Mouse (Mus musculus): ENCODE data around the gene RPS10-NUDT3.
"Not testable (repeated sequence)": the region's sequence is repeated elsewhere in the genome, so short reads cannot be mapped to it uniquely, and the experiment has no call there.

The RPS10-NUDT3 gene

GRCm38 (mm10) chr17:27642491-27643062 lies 7.6 kb upstream of the RPS10-NUDT3 start:
- DNase-seq (ENCODE audit: low read depth, low spot score) = peak; percentile 88

- not testable (repeated sequence) for DNase-seq (ENCODE audit: low read depth, low spot score)
These were observed 4.8 kb upstream of the RPS10-NUDT3 start for GRCm38 (mm10) chr17:27639851-27640250.

GRCm38 (mm10) chr17:27638921-27639332 lies 3.9 kb upstream of the RPS10-NUDT3 start:
- DNase-seq (ENCODE audit: low read depth, low spot score) = peak; percentile 93

- no peak for DNase-seq (ENCODE audit: low read depth, low spot score)
These were observed 2.3 kb upstream of the RPS10-NUDT3 start for GRCm38 (mm10) chr17:27637333-27637732.

GRCm38 (mm10) chr17:27636132-27637020 lies 1.4 kb upstream of the RPS10-NUDT3 start, which contains the start of gene Rps10:
TSS of gene Rps10 (minus strand) at chr17:27636669.
- DNase-seq (ENCODE audit: low read depth, low spot score) = no peak

- not testable (repeated sequence) for DNase-seq (ENCODE audit: low read depth, low spot score)
These were observed 517 bp upstream of the RPS10-NUDT3 start for GRCm38 (mm10) chr17:27635575-27635903.

GRCm38 (mm10) chr17:27629249-27630020 lies 5.6 kb downstream of the RPS10-NUDT3 start:
- DNase-seq (ENCODE audit: low read depth, low spot score) = peak; percentile 68

GRCm38 (mm10) chr17:27628376-27628775 lies 6.6 kb downstream of the RPS10-NUDT3 start:
- no peak for DNase-seq (ENCODE audit: low read depth, low spot score)

GRCm38 (mm10) chr17:27627451-27627850 lies 7.6 kb downstream of the RPS10-NUDT3 start:
- no peak for DNase-seq (ENCODE audit: low read depth, low spot score)

GRCm38 (mm10) chr17:27626681-27627080 lies 8.3 kb downstream of the RPS10-NUDT3 start:
- peak; percentile 65 for DNase-seq (ENCODE audit: low read depth, low spot score)

GRCm38 (mm10) chr17:27625455-27626251 lies 9.4 kb downstream of the RPS10-NUDT3 start:
- no peak for DNase-seq (ENCODE audit: low read depth, low spot score)

- DNase-seq (ENCODE audit: low read depth, low spot score) = peak; percentile 78
These were observed 11.4 kb downstream of the RPS10-NUDT3 start, which contains the start of gene Nudt3 for GRCm38 (mm10) chr17:27623360-27624326. TSS of gene Nudt3 (minus strand) at chr17:27623495.

GRCm38 (mm10) chr17:27622611-27623359 lies 12.2 kb downstream of the RPS10-NUDT3 start:
- no peak for DNase-seq (ENCODE audit: low read depth, low spot score)

- peak; percentile 49 for DNase-seq (ENCODE audit: low read depth, low spot score)
These were observed 13.1 kb downstream of the RPS10-NUDT3 start for GRCm38 (mm10) chr17:27621705-27622531.

GRCm38 (mm10) chr17:27621161-27621560 lies 13.9 kb downstream of the RPS10-NUDT3 start:
- no peak for DNase-seq (ENCODE audit: low read depth, low spot score)

- DNase-seq (ENCODE audit: low read depth, low spot score) = no peak
These were observed 19.6 kb downstream of the RPS10-NUDT3 start for GRCm38 (mm10) chr17:27615388-27615787.

- DNase-seq (ENCODE audit: low read depth, low spot score) = no peak
These were observed 22.0 kb downstream of the RPS10-NUDT3 start for GRCm38 (mm10) chr17:27613016-27613415.

- DNase-seq (ENCODE audit: low read depth, low spot score) = no peak
These were observed 23.0 kb downstream of the RPS10-NUDT3 start for GRCm38 (mm10) chr17:27611994-27612393.

All from telencephalon, adult 2 months (tissue).